Mouse (Mus musculus) spleen, adult 2 months (tissue): ENCODE measurements around the gene Bpifb2. TPM values are rescaled to one million over a fixed set of nuclear protein-coding genes. Genes with fewer than 3 reads are reported as not detected.

Source experiments
- DNase-seq, 2 experiments: peaks; one replicate each; pipeline versions ENCODE4 v3.0.0 to v3.0.0-alpha.2; 2012 to 2021; ENCODE audit warnings: low spot score in 2 of 2, low read depth in 1 of 2
- H3K27ac ChIP-seq: fragments of 200-500 bp; 2 replicates; pipeline ENCODE4 v1.5.1; 2012; ENCODE audit warnings: low read length, inconsistent platforms; ENCODE audit not compliant: insufficient read depth
- H3K27me3 ChIP-seq: fragments of 200-500 bp; 2 replicates; pipeline ENCODE4 v1.6.1; 2012; ENCODE audit warnings: mild to moderate bottlenecking, moderate library complexity, low read length, inconsistent platforms; ENCODE audit not compliant: control insufficient read depth, insufficient read depth
- H3K36me3 ChIP-seq: fragments of 200-500 bp; 2 replicates; pipeline ENCODE4 v1.6.1; 2012; ENCODE audit warnings: mild to moderate bottlenecking, low read length, inconsistent platforms; ENCODE audit not compliant: control insufficient read depth, insufficient read depth
- H3K4me1 ChIP-seq: fragments of 200-500 bp; 2 replicates; pipeline ENCODE4 v1.6.1; 2011; ENCODE audit warnings: inconsistent platforms; ENCODE audit not compliant: control insufficient read depth, insufficient read depth, insufficient read length
- H3K4me3 ChIP-seq: fragments of 200-500 bp; 2 replicates; pipeline ENCODE4 v1.5.1; 2011; ENCODE audit warnings: mild to moderate bottlenecking, inconsistent platforms; ENCODE audit not compliant: insufficient read depth, insufficient read length; ENCODE audit errors: extremely low read depth
- CTCF ChIP-seq: fragments of 200-500 bp; IDR thresholded peaks from 2 replicates; pipeline ENCODE4 v1.5.1; 2011; ENCODE audit warnings: mild to moderate bottlenecking, inconsistent platforms; ENCODE audit not compliant: insufficient read depth, insufficient read length, insufficient replicate concordance; ENCODE audit errors: extremely low read depth
- POLR2A ChIP-seq: fragments of 200-500 bp; IDR thresholded peaks from 2 replicates; pipeline ENCODE4 v1.6.1; 2011; ENCODE audit warnings: low read depth, low read length, inconsistent platforms
- WGBS: fragments of 180-500 bp; shearing (Covaris S2); methylation state at CpG from one replicate; pipeline ENCODE4 v1.1.7; 2018; 5-methylcytosine and 5-hydroxymethylcytosine counted together
- polyA plus RNA-seq: library from polyadenylated mRNA; depleted of rRNA; stranded (reverse); fragments of >200 nt; gene quantifications from 2 replicates; pipeline ENCODE4 v1.2.3, GENCODE M21; 2012

Bpifb2 gene
- polyA plus RNA-seq, 1 experiment = 0.25 TPM

GRCm38 (mm10) chr2:153870984-153871383 is 3.9 kb upstream of the Bpifb2 start, which contains the start of gene Sun5:
Gene Sun5 (minus strand): TSS chr2:153871084.
- Histone ChIP-seq H3K4me1 (no peaks in the 10 kb centered on the region), H3K36me3 (no peaks in the 10 kb centered on the region), H3K27me3 (no peaks in the 10 kb centered on the region), H3K27ac (no peak within 1 kb of the TSS), H3K4me3 (no peak within 1 kb of the TSS)
- no peak for DNase-seq
- TF ChIP-seq CTCF = no peak
- no peak for TF ChIP-seq POLR2A
- WGBS = 88% methylated on average over 4 of the region's 4 CpGs

- 86% methylated on average over 5 of the region's 5 CpGs for WGBS
- no peak for DNase-seq
- H3K4me3 ChIP-seq = no peak overlapping the region
These were observed 24.3 kb downstream of the Bpifb2 start for GRCm38 (mm10) chr2:153899111-153899510.

GRCm38 (mm10) chr2:153900088-153900487 is 25.2 kb downstream of the Bpifb2 start, which contains the start of gene Bpifb6:
Gene Bpifb6 (plus strand): TSS chr2:153900388.
- TF ChIP-seq POLR2A (no peak), CTCF (no peak)
- no peak for DNase-seq
- Histone ChIP-seq H3K27ac (no peak within 1 kb of the TSS), H3K27me3 (no peaks in the 10 kb centered on the region), H3K4me3 (no peak within 1 kb of the TSS), H3K36me3 (no peaks in the 10 kb centered on the region), H3K4me1 (no peaks in the 10 kb centered on the region)
- WGBS = 75% methylated on average over 4 of the region's 4 CpGs

More at GRCm38 (mm10) chr2:153899111-153899510, 24.3 kb downstream of the Bpifb2 start:
- no peak for TF ChIP-seq POLR2A
- TF ChIP-seq CTCF = no peak
- H3K36me3 ChIP-seq = no peaks in the 10 kb centered on the region
- no peak overlapping the region for H3K27ac ChIP-seq
- no peaks in the 10 kb centered on the region for H3K27me3 ChIP-seq
- H3K4me1 ChIP-seq = no peaks in the 10 kb centered on the region

GRCm38 (mm10) chr2:153902726-153903125 is 27.9 kb downstream of the Bpifb2 start:
- H3K4me1 ChIP-seq = no peaks in the 10 kb centered on the region
- no peaks in the 10 kb centered on the region for H3K36me3 ChIP-seq
- no peak overlapping the region for H3K4me3 ChIP-seq
- no peak for DNase-seq
- no peaks in the 10 kb centered on the region for H3K27me3 ChIP-seq
- H3K27ac ChIP-seq = no peak overlapping the region
- TF ChIP-seq CTCF = no peak
- no peak for TF ChIP-seq POLR2A
- WGBS = 83% methylated on average over 6 of the region's 6 CpGs

GRCm38 (mm10) chr2:153906626-153907025 is 31.8 kb downstream of the Bpifb2 start:
- no peak for TF ChIP-seq CTCF
- no peak for TF ChIP-seq POLR2A
- DNase-seq = no peak
- H3K27me3 ChIP-seq = no peaks in the 10 kb centered on the region
- H3K4me3 ChIP-seq = no peak overlapping the region
- H3K36me3 ChIP-seq = no peaks in the 10 kb centered on the region
- H3K27ac ChIP-seq = no peak overlapping the region
- WGBS = 84% methylated on average over 4 of the region's 4 CpGs
- H3K4me1 ChIP-seq = no peaks in the 10 kb centered on the region

GRCm38 (mm10) chr2:153914151-153914550 is 39.3 kb downstream of the Bpifb2 start:
- Histone ChIP-seq H3K27me3 (no peaks in the 10 kb centered on the region), H3K27ac (no peak overlapping the region), H3K4me3 (no peak overlapping the region), H3K4me1 (peaks cover 2% of the 10 kb centered on the region; the same call in 1 of the 2 replicates), H3K36me3 (no peaks in the 10 kb centered on the region)
- 42% methylated on average over 5 of the region's 5 CpGs for WGBS
- no peak for DNase-seq
- TF ChIP-seq CTCF (no peak), POLR2A (no peak)

- peaks cover 2% of the 10 kb centered on the region; the same call in 1 of the 2 replicates for H3K4me1 ChIP-seq
- H3K36me3 ChIP-seq = no peaks in the 10 kb centered on the region
- H3K4me3 ChIP-seq = no peak within 1 kb of the TSS
- WGBS = 85% methylated on average over 8 of the region's 8 CpGs
- no peak within 1 kb of the TSS for H3K27ac ChIP-seq
- TF ChIP-seq POLR2A (no peak), CTCF (no peak)
- H3K27me3 ChIP-seq = no peaks in the 10 kb centered on the region
- no peak for DNase-seq
These were observed 43.1 kb downstream of the Bpifb2 start, which contains the start of gene Bpifb3 for GRCm38 (mm10) chr2:153917930-153918329. Gene Bpifb3 (plus strand): TSS chr2:153918230.

GRCm38 (mm10) chr2:153921246-153921645 is 46.4 kb downstream of the Bpifb2 start:
- Histone ChIP-seq H3K27me3 (no peaks in the 10 kb centered on the region), H3K4me1 (peaks cover 5% of the 10 kb centered on the region; the same call in 1 of the 2 replicates), H3K36me3 (no peaks in the 10 kb centered on the region), H3K27ac (no peak overlapping the region), H3K4me3 (no peak overlapping the region)
- WGBS = 89% methylated on average over 6 of the region's 6 CpGs
- TF ChIP-seq CTCF (no peak), POLR2A (no peak)
- no peak for DNase-seq
